Mouse (Mus musculus): ENCODE measurements around the gene Eml4. TPM values are rescaled to one million over a fixed set of nuclear protein-coding genes. Genes with fewer than 3 reads are reported as not detected.

Eml4 gene
- polyA plus RNA-seq, 1 experiment from 2014 or later, result 34.0 TPM

- H3K4me3 ChIP-seq, result no peak overlapping the region
- ATAC-seq (replicated peaks), result no peak
- no peaks in the 10 kb centered on the region for H3K9me3 ChIP-seq
- no peak overlapping the region for H3K9ac ChIP-seq
- H3K27ac ChIP-seq, result no peak overlapping the region
- H3K27me3 ChIP-seq (replicated peaks), result no peaks in the 10 kb centered on the region
- no peaks in the 10 kb centered on the region for H3K36me3 ChIP-seq (replicated peaks)
- WGBS, result 74% methylated on average over 4 of the region's 4 CpGs
- no peak overlapping the region for H3K4me2 ChIP-seq
- no peaks in the 10 kb centered on the region for H3K4me1 ChIP-seq
Measured at GRCm38 (mm10) chr17:83430607-83431006, 79.9 kb downstream of the Eml4 start.

- no peaks in the 10 kb centered on the region for H3K27me3 ChIP-seq (replicated peaks)
- no peaks in the 10 kb centered on the region for H3K9me3 ChIP-seq
- no peaks in the 10 kb centered on the region for H3K4me1 ChIP-seq
- H3K27ac ChIP-seq, result no peak overlapping the region
- H3K36me3 ChIP-seq (replicated peaks), result no peaks in the 10 kb centered on the region
- no peak overlapping the region for H3K4me2 ChIP-seq
- ATAC-seq (replicated peaks), result no peak
- 83% methylated on average over 4 of the region's 4 CpGs for WGBS
- H3K9ac ChIP-seq, result no peak overlapping the region
- no peak overlapping the region for H3K4me3 ChIP-seq
Measured at GRCm38 (mm10) chr17:83443406-83443805, 92.7 kb downstream of the Eml4 start.

GRCm38 (mm10) chr17:83449583-83449982, 98.9 kb downstream of the Eml4 start:
- Histone ChIP-seq H3K4me2 (no peak overlapping the region), H3K4me1 (no peaks in the 10 kb centered on the region), H3K9ac (no peak overlapping the region), H3K36me3 (replicated peaks) (peaks cover 11% of the 10 kb centered on the region; the same call in 1 of the 2 replicates), H3K9me3 (no peaks in the 10 kb centered on the region), H3K4me3 (no peak overlapping the region), H3K27me3 (replicated peaks) (no peaks in the 10 kb centered on the region), H3K27ac (no peak overlapping the region)
- ATAC-seq (replicated peaks), result no peak
- 83% methylated on average over 2 of the region's 2 CpGs for WGBS

- no peak overlapping the region for H3K4me2 ChIP-seq
- H3K4me1 ChIP-seq, result no peaks in the 10 kb centered on the region
- no peak overlapping the region for H3K4me3 ChIP-seq
- ATAC-seq (replicated peaks), result no peak
- no peak overlapping the region for H3K9ac ChIP-seq
- no peaks in the 10 kb centered on the region for H3K9me3 ChIP-seq
- WGBS, result 94% methylated on average over 8 of the region's 8 CpGs
- H3K36me3 ChIP-seq (replicated peaks), result peaks cover 16% of the 10 kb centered on the region; the same call in 1 of the 2 replicates
- H3K27ac ChIP-seq, result no peak overlapping the region
- H3K27me3 ChIP-seq (replicated peaks), result no peaks in the 10 kb centered on the region
Measured at GRCm38 (mm10) chr17:83451367-83451766, 100.6 kb downstream of the Eml4 start.

GRCm38 (mm10) chr17:83451796-83452195, 101.1 kb downstream of the Eml4 start:
- H3K4me2 ChIP-seq, result no peak overlapping the region
- no peak for ATAC-seq (replicated peaks)
- peaks cover 19% of the 10 kb centered on the region; the same call in 1 of the 2 replicates for H3K36me3 ChIP-seq (replicated peaks)
- H3K4me3 ChIP-seq, result no peak overlapping the region
- H3K27me3 ChIP-seq (replicated peaks), result no peaks in the 10 kb centered on the region
- H3K9ac ChIP-seq, result no peak overlapping the region
- H3K4me1 ChIP-seq, result no peaks in the 10 kb centered on the region
- 93% methylated on average over 3 of the region's 3 CpGs for WGBS
- H3K27ac ChIP-seq, result no peak overlapping the region
- H3K9me3 ChIP-seq, result no peaks in the 10 kb centered on the region

DNA sequence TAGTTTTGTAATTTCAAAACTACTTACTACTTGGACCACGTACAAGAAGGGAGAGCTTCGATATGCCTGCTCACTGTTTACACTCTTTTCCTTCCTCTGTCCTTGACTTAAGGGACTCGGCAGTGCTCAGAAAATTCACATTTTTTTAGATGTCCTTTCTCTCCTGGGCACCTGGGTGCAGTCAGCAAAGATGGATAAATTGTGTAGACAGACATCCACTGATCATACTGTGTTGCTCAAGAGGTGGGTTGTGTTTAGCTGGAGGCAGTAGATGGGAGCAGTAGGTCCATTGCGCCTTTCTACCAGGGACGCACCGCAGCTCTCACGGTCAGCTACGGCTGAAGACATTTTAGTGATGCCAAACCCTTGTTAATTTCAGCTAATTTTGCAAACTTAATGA, 101.7 kb downstream of the Eml4 start:
- no peak for ATAC-seq (replicated peaks)
- peaks cover 22% of the 10 kb centered on the region; the same call in 1 of the 2 replicates for H3K36me3 ChIP-seq (replicated peaks)
- no peaks in the 10 kb centered on the region for H3K9me3 ChIP-seq
- H3K27ac ChIP-seq, result no peak overlapping the region
- H3K4me3 ChIP-seq, result no peak overlapping the region
- no peak overlapping the region for H3K4me2 ChIP-seq
- WGBS, result 93% methylated on average over 8 of the region's 8 CpGs
- H3K27me3 ChIP-seq (replicated peaks), result no peaks in the 10 kb centered on the region
- no peak overlapping the region for H3K9ac ChIP-seq
- no peaks in the 10 kb centered on the region for H3K4me1 ChIP-seq

- no peaks in the 10 kb centered on the region for H3K27me3 ChIP-seq (replicated peaks)
- no peak overlapping the region for H3K27ac ChIP-seq
- H3K9me3 ChIP-seq, result no peaks in the 10 kb centered on the region
- peaks cover 23% of the 10 kb centered on the region; the same call in 1 of the 2 replicates for H3K36me3 ChIP-seq (replicated peaks)
- ATAC-seq (replicated peaks), result no peak
- no peaks in the 10 kb centered on the region for H3K4me1 ChIP-seq
- no peak overlapping the region for H3K4me3 ChIP-seq
- no peak overlapping the region for H3K4me2 ChIP-seq
- 79% methylated on average over 5 of the region's 5 CpGs for WGBS
- H3K9ac ChIP-seq, result no peak overlapping the region
Measured at GRCm38 (mm10) chr17:83453587-83453986, 102.9 kb downstream of the Eml4 start.

- Histone ChIP-seq H3K4me1 (no peaks in the 10 kb centered on the region), H3K9me3 (no peaks in the 10 kb centered on the region), H3K27me3 (replicated peaks) (no peaks in the 10 kb centered on the region), H3K9ac (no peak overlapping the region), H3K4me2 (no peak overlapping the region), H3K36me3 (replicated peaks) (peaks cover 20% of the 10 kb centered on the region; the same call in 1 of the 2 replicates), H3K4me3 (no peak overlapping the region), H3K27ac (no peak overlapping the region)
- ATAC-seq (replicated peaks), result no peak
- WGBS, result 87% methylated on average over 1 of the region's 1 CpGs
Measured at GRCm38 (mm10) chr17:83457271-83457670, 106.5 kb downstream of the Eml4 start.

DNA sequence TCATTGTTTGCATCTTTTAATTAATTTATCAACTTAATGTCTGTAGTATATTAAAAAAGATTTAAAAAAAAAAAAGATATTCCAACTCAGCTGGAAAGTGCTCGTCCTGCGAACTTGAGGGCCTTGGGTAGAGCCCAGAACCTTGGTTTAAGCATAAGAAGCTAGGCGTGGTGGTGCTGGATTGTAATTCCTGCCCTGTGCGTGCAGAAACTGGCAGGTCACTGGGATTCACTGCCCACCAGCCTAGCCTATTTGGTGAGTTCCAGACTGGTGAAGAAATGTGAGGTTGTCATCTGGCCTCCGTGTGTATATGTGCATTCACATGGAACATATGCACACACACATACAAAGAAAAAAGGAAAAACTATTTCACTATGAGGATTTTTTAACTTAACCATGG, 115.2 kb downstream of the Eml4 start:
- peaks cover 22% of the 10 kb centered on the region for H3K36me3 ChIP-seq (replicated peaks)
- no peaks in the 10 kb centered on the region for H3K9me3 ChIP-seq
- H3K27me3 ChIP-seq (replicated peaks), result no peaks in the 10 kb centered on the region
- H3K4me3 ChIP-seq, result no peak overlapping the region
- no peak overlapping the region for H3K9ac ChIP-seq
- H3K27ac ChIP-seq, result no peak overlapping the region
- no peaks in the 10 kb centered on the region for H3K4me1 ChIP-seq
- no peak overlapping the region for H3K4me2 ChIP-seq
- no peak for ATAC-seq (replicated peaks)
- 92% methylated on average over 5 of the region's 5 CpGs for WGBS

DNA sequence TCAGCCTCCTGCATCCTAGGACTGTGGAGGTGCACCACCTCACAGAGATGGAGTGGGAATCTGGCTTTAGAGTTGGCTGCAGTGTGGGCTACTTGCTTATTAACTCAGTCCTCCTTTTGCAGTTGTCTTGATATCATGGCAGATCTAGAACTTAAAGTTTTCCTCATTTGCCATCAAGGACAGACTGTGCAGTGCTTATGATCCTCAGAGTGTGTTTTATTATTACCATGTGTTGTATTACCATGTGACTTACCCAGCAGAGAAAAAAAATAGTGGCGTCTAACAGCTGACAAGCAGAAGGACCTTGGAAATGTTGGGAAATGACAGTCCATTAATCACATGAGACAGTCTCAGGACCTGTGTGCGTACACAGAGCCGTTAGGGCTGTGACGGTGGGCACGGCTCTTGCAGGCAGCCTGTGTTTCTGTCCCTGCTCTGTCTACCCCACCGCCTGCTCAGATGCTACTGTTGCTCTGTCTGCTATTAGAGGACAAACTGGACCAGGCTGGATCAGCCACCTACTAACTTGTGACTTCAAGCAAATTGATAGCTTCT, 116.0 kb downstream of the Eml4 start:
- Histone ChIP-seq H3K27me3 (replicated peaks) (no peaks in the 10 kb centered on the region), H3K36me3 (replicated peaks) (peaks cover 22% of the 10 kb centered on the region), H3K4me1 (no peaks in the 10 kb centered on the region), H3K27ac (no peak overlapping the region), H3K9me3 (no peaks in the 10 kb centered on the region), H3K4me2 (no peak overlapping the region), H3K4me3 (no peak overlapping the region), H3K9ac (no peak overlapping the region)
- WGBS, result 64% methylated on average over 6 of the region's 6 CpGs
- ATAC-seq (replicated peaks), result no peak

- Histone ChIP-seq H3K9ac (no peak overlapping the region), H3K4me3 (no peak overlapping the region), H3K27me3 (replicated peaks) (no peaks in the 10 kb centered on the region), H3K4me2 (no peak overlapping the region), H3K27ac (no peak overlapping the region), H3K9me3 (no peaks in the 10 kb centered on the region), H3K4me1 (no peaks in the 10 kb centered on the region), H3K36me3 (replicated peaks) (peaks cover 27% of the 10 kb centered on the region)
- ATAC-seq (replicated peaks), result no peak
- WGBS, result 88% methylated on average over 2 of the region's 2 CpGs
Measured at GRCm38 (mm10) chr17:83469586-83469985, 118.9 kb downstream of the Eml4 start.

DNA sequence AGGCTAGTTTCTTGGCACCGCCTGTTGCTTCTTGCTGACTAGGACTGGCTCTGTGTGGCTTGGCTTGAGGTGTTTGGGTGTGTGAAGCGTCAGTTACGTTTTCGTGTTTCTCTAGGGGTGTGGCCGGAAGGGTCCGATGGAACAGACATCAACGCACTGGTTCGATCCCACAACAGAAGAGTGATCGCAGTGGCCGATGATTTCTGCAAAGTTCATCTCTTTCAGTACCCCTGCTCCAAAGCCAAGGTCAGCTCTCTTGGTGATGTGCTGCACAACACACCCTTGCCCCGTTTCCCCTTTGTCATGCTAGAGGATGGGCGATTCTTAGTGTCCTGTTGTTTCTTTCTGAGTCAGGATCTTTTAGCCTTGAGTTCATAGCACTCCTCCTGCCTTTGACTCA, 126.4 kb downstream of the Eml4 start:
- Histone ChIP-seq H3K9me3 (no peaks in the 10 kb centered on the region), H3K4me1 (no peaks in the 10 kb centered on the region), H3K9ac (no peak overlapping the region), H3K27ac (no peak overlapping the region), H3K4me3 (no peak overlapping the region), H3K4me2 (no peak overlapping the region), H3K36me3 (replicated peaks) (peaks cover 43% of the 10 kb centered on the region), H3K27me3 (replicated peaks) (no peaks in the 10 kb centered on the region)
- no peak for ATAC-seq (replicated peaks)
- 95% methylated on average over 12 of the region's 12 CpGs for WGBS

- H3K4me2 ChIP-seq, result no peak overlapping the region
- H3K9ac ChIP-seq, result no peak overlapping the region
- 83% methylated on average over 7 of the region's 7 CpGs for WGBS
- peaks cover 23% of the 10 kb centered on the region for H3K36me3 ChIP-seq (replicated peaks)
- no peak overlapping the region for H3K27ac ChIP-seq
- no peak overlapping the region for H3K4me3 ChIP-seq
- no peaks in the 10 kb centered on the region for H3K27me3 ChIP-seq (replicated peaks)
- H3K4me1 ChIP-seq, result no peaks in the 10 kb centered on the region
- no peak for ATAC-seq (replicated peaks)
- no peaks in the 10 kb centered on the region for H3K9me3 ChIP-seq
Measured at GRCm38 (mm10) chr17:83481551-83481950, 130.8 kb downstream of the Eml4 start.

All from midbrain, embryonic 15.5 days (tissue).